Mouse (Mus musculus) MEL (cell line): ENCODE data around the gene Spo11. TPM values are rescaled to one million over a fixed set of nuclear protein-coding genes. Genes with fewer than 3 reads are reported as not detected.
A peak's percentile ranks its signal among the peaks of the same experiment; 100 is the strongest.

ENCODE experiments used
- DNase-seq: peaks from one replicate; pipeline ENCODE4 v3.0.0; 2011; ENCODE audit warnings: low read depth, low spot score
- H3K27ac ChIP-seq: 2 replicates; pipeline ENCODE4 v1.5.1; 2012; ENCODE audit warnings: low read depth, mild to moderate bottlenecking, control low read depth, low read length, moderate library complexity; ENCODE audit not compliant: control insufficient read depth
- H3K27me3 ChIP-seq, 2 experiments: fragments of 150-350 bp in 1 of 2; sonication (generic) in 1 of 2; 2 replicates each; pipeline ENCODE4 v1.6.1; 2012; ENCODE audit warnings: low read length in 2 of 2, mild to moderate bottlenecking in 2 of 2, improper control_type of control experiment in 1 of 2, moderate library complexity in 1 of 2; ENCODE audit not compliant: insufficient read depth in 2 of 2, control insufficient read depth in 1 of 2
- H3K36me3 ChIP-seq, 2 experiments: 2 replicates each; pipeline ENCODE4 v1.6.1; 2012 to 2014; ENCODE audit warnings: low read length in 2 of 2, improper control_type of control experiment in 1 of 2, inconsistent platforms in 1 of 2, mild to moderate bottlenecking in 1 of 2; ENCODE audit not compliant: insufficient read depth in 2 of 2, control insufficient read depth in 1 of 2
- H3K4me1 ChIP-seq, 2 experiments: fragments of 150-350 bp in 1 of 2; sonication (generic) in 1 of 2; 2 replicates each; pipeline ENCODE4 v1.6.1; 2012; ENCODE audit warnings: low read length in 2 of 2, improper control_type of control experiment in 1 of 2, mild to moderate bottlenecking in 1 of 2; ENCODE audit not compliant: insufficient read depth in 2 of 2, control insufficient read depth in 1 of 2
- H3K4me3 ChIP-seq, 2 experiments: fragments of 150-350 bp in 1 of 2; sonication (generic) in 1 of 2; 2 replicates each; pipeline ENCODE4 v1.5.1; 2012; ENCODE audit warnings: low read depth in 2 of 2, low read length in 2 of 2, mild to moderate bottlenecking in 2 of 2, moderate library complexity in 2 of 2, control low read depth in 1 of 2, improper control_type of control experiment in 1 of 2; ENCODE audit not compliant: control insufficient read depth in 1 of 2, insufficient read depth in 1 of 2
- H3K79me2 ChIP-seq: 2 replicates; pipeline ENCODE4 v1.6.1; 2012; ENCODE audit warnings: mild to moderate bottlenecking, low read length, moderate library complexity; ENCODE audit not compliant: control insufficient read depth, poor library complexity, insufficient read depth
- H3K9ac ChIP-seq: 2 replicates; pipeline ENCODE4 v1.6.1; 2012; ENCODE audit warnings: low read depth, mild to moderate bottlenecking, control low read depth, low read length, moderate library complexity; ENCODE audit not compliant: control insufficient read depth, poor library complexity, severe bottlenecking
- H3K9me3 ChIP-seq: fragments of 150-350 bp; sonication (generic); replicated peaks from 2 replicates; pipeline ENCODE4 v1.6.1; 2012; ENCODE audit warnings: mild to moderate bottlenecking, low read length, improper control_type of control experiment, moderate library complexity; ENCODE audit not compliant: insufficient read depth
- CHD1 ChIP-seq: IDR thresholded peaks from 2 replicates; pipeline ENCODE4 v1.6.1; 2012; ENCODE audit warnings: low read depth, mild to moderate bottlenecking, inconsistent platforms, low read length, improper control_type of control experiment
- EP300 ChIP-seq, 2 experiments: IDR thresholded peaks; 2 replicates each; pipeline ENCODE4 v1.6.1; 2011; ENCODE audit warnings: improper control_type of control experiment in 2 of 2, low read length in 2 of 2, low read depth in 1 of 2, mild to moderate bottlenecking in 1 of 2
- HCFC1 ChIP-seq: IDR thresholded peaks from 2 replicates; pipeline ENCODE4 v1.6.1; 2012; ENCODE audit warnings: low read depth, mild to moderate bottlenecking, inconsistent platforms, low read length, improper control_type of control experiment, moderate library complexity
- MAFK ChIP-seq: IDR thresholded peaks from 2 replicates; pipeline ENCODE4 v1.6.1; 2011; ENCODE audit warnings: low read depth, mild to moderate bottlenecking, low read length, improper control_type of control experiment, borderline replicate concordance
- MAX ChIP-seq: IDR thresholded peaks from 2 replicates; pipeline ENCODE4 v1.6.1; 2011; ENCODE audit warnings: low read length, improper control_type of control experiment
- MAZ ChIP-seq: IDR thresholded peaks from 2 replicates; pipeline ENCODE4 v1.6.1; 2012; ENCODE audit warnings: low read depth, mild to moderate bottlenecking, inconsistent platforms, low read length, improper control_type of control experiment
- MXI1 ChIP-seq: IDR thresholded peaks from 2 replicates; pipeline ENCODE4 v1.6.1; 2011; ENCODE audit warnings: mild to moderate bottlenecking, low read depth, low read length, improper control_type of control experiment
- MYC ChIP-seq: IDR thresholded peaks from 2 replicates; pipeline ENCODE4 v1.6.1; 2011; ENCODE audit warnings: low read depth, mild to moderate bottlenecking, low read length, improper control_type of control experiment, moderate library complexity
- POLR2AphosphoS2 ChIP-seq: IDR thresholded peaks from 2 replicates; pipeline ENCODE4 v1.6.1; 2011; ENCODE audit warnings: low read length, improper control_type of control experiment
- TAL1 ChIP-seq: IDR thresholded peaks from 2 replicates; pipeline ENCODE4 v1.6.1; 2012; ENCODE audit warnings: mild to moderate bottlenecking, inconsistent platforms, low read length, moderate library complexity, mixed read lengths
- TBP ChIP-seq: IDR thresholded peaks from 2 replicates; pipeline ENCODE4 v1.8.0; 2011; ENCODE audit warnings: low read depth, low read length, improper control_type of control experiment
- TCF12 ChIP-seq: IDR thresholded peaks from 2 replicates; pipeline ENCODE4 v1.6.1; 2014; ENCODE audit warnings: low read depth, mild to moderate bottlenecking, inconsistent platforms, low read length, improper control_type of control experiment, moderate library complexity
- UBTF ChIP-seq: IDR thresholded peaks from 2 replicates; pipeline ENCODE4 v1.6.1; 2012; ENCODE audit warnings: low read depth, mild to moderate bottlenecking, inconsistent platforms, low read length, improper control_type of control experiment, moderate library complexity, borderline replicate concordance; ENCODE audit not compliant: insufficient read depth
- ZKSCAN1 ChIP-seq: IDR thresholded peaks from 2 replicates; pipeline ENCODE4 v1.6.1; 2012; ENCODE audit warnings: low read depth, mild to moderate bottlenecking, inconsistent platforms, low read length, improper control_type of control experiment, moderate library complexity
- ZMIZ1 ChIP-seq: IDR thresholded peaks from 2 replicates; pipeline ENCODE4 v1.6.1; 2012; ENCODE audit warnings: low read depth, mild to moderate bottlenecking, inconsistent platforms, low read length, improper control_type of control experiment, moderate library complexity
- polyA plus RNA-seq, 2 experiments: library from polyadenylated mRNA; stranded (reverse) in 1 of 2; unstranded in 1 of 2; fragments of >175 nt in 1 of 2; fragments of >200 nt in 1 of 2; gene quantifications; 2 replicates each; pipeline versions ENCODE4 v1.2.1 to v1.2.4; 2012; ENCODE audit warnings: low replicate concordance in 2 of 2, low read depth in 1 of 2; ENCODE audit not compliant: insufficient read length in 2 of 2, insufficient read depth in 1 of 2, missing spikeins in 1 of 2
- total RNA-seq: library from RNA; depleted of rRNA; stranded (reverse); fragments of 300-350 nt; gene quantifications from 2 replicates; pipeline ENCODE4 v1.2.3, GENCODE M21; 2012

Gene Spo11
- total and polyA plus RNA-seq, 3 experiments: not detected

DNA sequence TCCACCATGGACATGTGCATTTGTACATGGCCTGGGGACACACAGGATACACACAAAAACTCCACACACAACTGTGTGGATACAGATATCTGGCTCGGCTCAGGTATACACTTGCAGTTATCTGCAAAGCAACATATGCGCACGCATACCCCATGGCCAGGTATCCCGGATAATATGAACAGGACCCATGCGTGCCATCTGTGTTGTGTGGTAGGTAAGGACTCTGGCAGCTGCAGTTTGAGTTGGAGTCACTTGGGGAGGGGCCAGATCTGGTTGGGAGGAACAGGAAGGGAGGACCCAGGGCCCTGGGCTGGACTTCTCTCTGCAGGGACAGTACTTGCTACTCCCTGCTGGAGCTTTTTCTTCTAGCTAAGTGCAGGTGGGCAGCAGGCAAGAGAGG lies 58.2 kb downstream of the Spo11 start:
- TF ChIP-seq ZKSCAN1 (no peak), MAFK (no peak), HCFC1 (0 out of 2 replicates have a peak, but pooled peaks have one; percentile 17), CHD1 (0 out of 2 replicates have a peak, but pooled peaks have one; percentile 39), ZMIZ1 (0 out of 2 replicates have a peak, but pooled peaks have one; percentile 30), TAL1 (no peak; the same call in 1 of the 2 replicates), MAX (0 out of 2 replicates have a peak, but pooled peaks have one; percentile 28), EP300 (IDR thresholded peaks at IDR 0.05; ENCODE audit: low read depth in 1 of 2, low read length in 2 of 2) (0 out of 4 replicates have a peak, but pooled peaks of 1 of the 2 experiments have one; percentile 16), POLR2AphosphoS2 (peak; percentile 23; the same call in 1 of the 2 replicates), MXI1 (no peak; the same call in 1 of the 2 replicates), TCF12 (0 out of 2 replicates have a peak, but pooled peaks have one; percentile 34), TBP (no peak), UBTF (no peak), MYC (0 out of 2 replicates have a peak, but pooled peaks have one; percentile 37)
- Histone ChIP-seq H3K4me1 (peaks cover 43 to 58% of the 10 kb centered on the region in 2 experiments), H3K27me3 (no peaks in the 10 kb centered on the region), H3K36me3 (peaks cover 6 to 45% of the 10 kb centered on the region in 2 experiments), H3K27ac (peak overlapping the region; percentile 61), H3K79me2 (no peaks in the 10 kb centered on the region), H3K9ac (no peak overlapping the region), H3K9me3 (no peaks in the 10 kb centered on the region), H3K4me3 (no peak overlapping the region)
- DNase-seq: peak; percentile 45

DNA sequence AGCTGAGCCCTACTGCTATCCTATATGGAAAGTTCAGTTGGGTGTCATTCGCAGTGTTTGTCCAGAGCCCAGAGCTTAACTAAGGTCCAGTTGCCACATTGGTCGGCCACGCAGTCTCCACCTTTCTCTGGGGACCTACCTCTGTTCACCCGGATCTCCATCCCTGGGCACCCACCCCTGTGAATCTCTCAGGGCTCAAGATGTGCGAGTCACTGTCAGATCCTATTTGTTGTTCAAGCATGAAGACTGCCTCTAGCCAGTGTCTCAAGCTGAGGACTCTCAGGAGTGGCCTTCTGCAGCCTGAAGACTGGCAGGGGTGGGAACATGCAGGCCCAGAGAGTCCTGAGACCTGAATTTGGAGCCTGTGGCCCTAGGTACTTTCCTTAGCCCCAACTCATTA lies 58.6 kb downstream of the Spo11 start:
- TF ChIP-seq UBTF (no peak), MAZ (peak; percentile 14; the same call in 1 of the 2 replicates)
- peak overlapping the region; percentile 12 for H3K9ac ChIP-seq
- H3K27me3 ChIP-seq: no peaks in the 10 kb centered on the region
- H3K9me3 ChIP-seq: no peaks in the 10 kb centered on the region
- peaks cover 43 to 58% of the 10 kb centered on the region in 2 experiments for H3K4me1 ChIP-seq
- peaks cover 6 to 45% of the 10 kb centered on the region in 2 experiments for H3K36me3 ChIP-seq
- no peaks in the 10 kb centered on the region for H3K79me2 ChIP-seq
- DNase-seq: peak; percentile 35
- H3K4me3 ChIP-seq: no peak overlapping the region
- peak overlapping the region; percentile 61 for H3K27ac ChIP-seq
